Comparison of ENCODE assay signal across 21 mouse cellular contexts in genomic region chr17:86093124-86093523, GRCm38 (mm10).
"Had no signal": no experiment of that assay in that cellular context is flagged by ENCODE, and none has a peak within 500 bp of the region (broad histone marks: within the 10 kb centered on the region; RNA-seq: fewer than 3 reads in every experiment).

No protein-coding gene starts in this region.

- H3K27ac ChIP-seq: lung, embryonic 15.5 days; macrophage; midbrain, embryonic 10.5 days; midbrain, embryonic 12.5 days; neural tube, embryonic 13.5 days; neural tube, embryonic 15.5 days had no signal

- ATAC-seq: lung, postnatal 0 days; midbrain, embryonic 16.5 days had no signal

- H3K4me2 ChIP-seq: lung, embryonic 15.5 days; midbrain, embryonic 12.5 days; neural tube, embryonic 13.5 days; neural tube, embryonic 15.5 days had no signal

- DNase-seq: lung, adult 2 months; lung, postnatal 14 days; lung, postnatal 36 days; midbrain, embryonic 14.5 days; retina, postnatal 1 day; right cerebral cortex, adult 18-20 months; right cerebral cortex, postnatal 25 days; right cerebral cortex, postnatal 4 days; spleen, adult 18-20 months; thymus, adult 18-20 months; thymus, postnatal 14 days; thymus, postnatal 36 days had no signal

- H3K4me1 ChIP-seq: lung, embryonic 15.5 days; neural tube, embryonic 13.5 days; neural tube, embryonic 15.5 days had no signal

- H3K9ac ChIP-seq: lung, embryonic 15.5 days; midbrain, embryonic 12.5 days; neural tube, embryonic 13.5 days; neural tube, embryonic 15.5 days had no signal

- H3K9me3 ChIP-seq: lung, embryonic 15.5 days; midbrain, embryonic 10.5 days; midbrain, embryonic 12.5 days; neural tube, embryonic 13.5 days; neural tube, embryonic 15.5 days had no signal

- H3K27me3 ChIP-seq: lung, embryonic 15.5 days; midbrain, embryonic 12.5 days; neural tube, embryonic 13.5 days; neural tube, embryonic 15.5 days had no signal

- H3K4me3 ChIP-seq: lung, embryonic 15.5 days; midbrain, embryonic 10.5 days; midbrain, embryonic 12.5 days; myocyte; neural tube, embryonic 13.5 days; neural tube, embryonic 15.5 days had no signal
